Mouse (Mus musculus) skeletal muscle tissue, adult 2 months (tissue): ENCODE results near the gene Il9.

Experiments
- DNase-seq: peaks from one replicate; pipeline ENCODE4 v3.0.0-alpha.2; 2012; ENCODE audit warnings: low read depth, low spot score

The Il9 gene

GRCm38 (mm10) chr13:56471951-56472350, 10.1 kb downstream of the Il9 start:
- DNase-seq = peak; percentile 41

DNA sequence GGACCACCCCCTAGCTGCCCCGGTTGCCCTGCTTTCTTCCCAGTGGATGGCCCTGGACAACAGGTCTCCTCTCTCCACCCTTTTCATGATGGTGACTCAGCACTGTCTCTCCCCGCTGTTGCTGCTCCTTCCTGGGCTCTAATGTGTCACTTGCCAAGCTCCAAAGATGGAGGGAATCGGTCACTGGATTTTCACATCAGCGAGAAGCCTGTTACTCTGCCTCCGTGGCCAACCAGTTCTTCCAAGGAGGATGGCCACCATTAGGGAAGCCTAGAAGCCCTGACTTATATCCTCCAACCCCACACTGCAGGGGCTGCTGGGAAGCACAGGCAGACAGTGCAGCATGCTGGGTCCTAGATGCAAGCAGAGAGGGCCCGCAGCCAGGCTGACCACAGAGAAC, 10.8 kb downstream of the Il9 start:
- no peak for DNase-seq

DNA sequence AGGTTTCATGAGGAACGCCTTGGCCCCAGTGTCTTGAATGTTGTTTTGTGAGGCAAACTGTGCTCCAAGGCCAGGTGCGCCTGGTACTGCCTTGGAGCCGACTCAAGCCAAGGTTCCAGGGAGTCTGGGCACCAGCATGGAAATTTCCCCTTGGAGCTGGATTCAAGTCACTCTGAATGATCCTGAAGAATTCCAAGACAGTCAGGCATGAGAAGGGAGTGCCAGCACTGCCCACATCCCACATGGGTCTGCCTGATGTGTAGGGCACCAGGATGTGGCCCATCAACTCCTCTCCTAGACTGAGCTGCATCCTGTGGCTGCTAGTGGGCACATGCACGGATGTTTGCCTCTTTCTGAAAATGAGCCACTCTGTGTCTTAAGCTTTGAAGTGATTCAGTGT, 13.5 kb downstream of the Il9 start:
- no peak for DNase-seq

GRCm38 (mm10) chr13:56467786-56468185, 14.3 kb downstream of the Il9 start:
- DNase-seq = no peak

DNA sequence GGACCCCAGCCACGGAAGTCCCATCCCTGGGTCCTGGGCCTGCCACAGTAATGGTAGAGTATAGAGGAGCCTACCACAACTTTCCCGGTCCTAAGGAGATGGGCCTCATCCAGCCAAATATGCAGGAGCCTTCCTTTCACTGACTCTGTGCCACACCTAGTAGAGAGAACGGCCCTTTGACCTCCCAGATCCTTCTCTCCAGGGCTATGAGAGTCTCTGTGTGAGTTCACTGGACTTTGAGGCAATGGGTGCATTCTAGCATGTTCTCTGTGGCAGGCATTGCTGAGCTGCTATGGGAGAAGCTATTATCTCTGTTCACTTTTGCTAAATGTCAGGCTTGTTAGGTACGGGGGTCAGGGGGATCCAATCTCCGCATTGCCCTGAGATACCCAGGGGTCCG, 18.3 kb downstream of the Il9 start:
- DNase-seq = no peak

DNA sequence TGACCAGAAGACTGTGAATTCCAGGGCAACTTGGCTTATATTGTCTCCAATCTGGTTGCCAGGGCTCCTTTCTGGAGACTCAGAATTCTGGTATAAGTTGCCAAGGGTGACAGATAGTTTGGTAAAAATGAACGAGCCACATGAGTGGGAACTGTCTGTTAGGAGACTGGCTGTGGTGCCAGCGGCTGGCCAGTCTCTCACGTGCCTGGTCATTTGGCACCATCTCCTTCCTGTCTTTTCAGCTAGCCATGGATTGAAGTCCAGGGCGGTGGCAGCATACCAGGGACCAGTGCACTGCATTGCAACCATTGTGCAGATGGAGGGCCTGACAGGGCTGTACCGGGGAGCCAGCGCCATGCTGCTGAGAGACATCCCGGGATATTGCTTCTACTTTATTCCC, 18.8 kb downstream of the Il9 start:
- DNase-seq = no peak

- DNase-seq = no peak
These were observed 19.3 kb downstream of the Il9 start for GRCm38 (mm10) chr13:56462791-56463190.

- DNase-seq = no peak
These were observed 20.6 kb downstream of the Il9 start for GRCm38 (mm10) chr13:56461460-56461859.

- no peak for DNase-seq
These were observed 24.0 kb downstream of the Il9 start for GRCm38 (mm10) chr13:56458001-56458400.

- no peak for DNase-seq
These were observed 32.0 kb downstream of the Il9 start for GRCm38 (mm10) chr13:56450035-56450434.

- DNase-seq = no peak
These were observed 32.6 kb downstream of the Il9 start for GRCm38 (mm10) chr13:56449239-56450030.

- DNase-seq = no peak
These were observed 37.0 kb downstream of the Il9 start for GRCm38 (mm10) chr13:56444996-56445395.

- no peak for DNase-seq
These were observed 37.9 kb downstream of the Il9 start for GRCm38 (mm10) chr13:56444112-56444511.

GRCm38 (mm10) chr13:56443411-56443810, 38.6 kb downstream of the Il9 start:
- no peak for DNase-seq

GRCm38 (mm10) chr13:56438211-56439075, 43.6 kb downstream of the Il9 start, which contains the start of gene Slc25a48:
Gene Slc25a48 (plus strand): TSS chr13:56438355.
- no peak for DNase-seq

GRCm38 (mm10) chr13:56435615-56436287, 46.3 kb downstream of the Il9 start:
- no peak for DNase-seq

DNA sequence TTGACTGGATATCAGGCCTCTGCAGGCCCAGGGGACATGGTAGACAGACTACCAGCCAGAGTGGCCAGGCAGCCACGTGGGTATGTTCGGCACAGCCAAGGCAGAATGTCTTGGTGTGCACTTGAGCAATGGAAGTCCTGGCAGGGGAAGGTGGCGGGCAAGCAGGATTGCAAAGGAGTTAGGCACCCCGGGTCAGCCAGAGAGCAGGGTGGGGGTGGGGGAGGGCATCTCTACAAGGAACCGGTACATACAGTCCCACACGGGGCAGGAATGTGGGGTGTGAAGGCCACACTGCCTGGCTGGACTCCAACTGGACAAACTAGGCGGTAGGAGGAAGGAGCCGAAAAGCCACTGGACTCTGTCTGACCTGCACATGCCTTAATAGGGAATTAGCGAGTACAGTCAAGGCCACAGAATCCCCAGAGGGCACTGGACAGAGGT, 47.7 kb downstream of the Il9 start:
- DNase-seq = peak; percentile 19

- DNase-seq = no peak
These were observed 48.6 kb downstream of the Il9 start for GRCm38 (mm10) chr13:56433466-56433865.

- no peak for DNase-seq
These were observed 49.5 kb downstream of the Il9 start for GRCm38 (mm10) chr13:56432496-56432895.
